ENCODE assay signal across 25 mouse cellular contexts in genomic region chr3:146602531-146602930, GRCm38 (mm10). TPM values are rescaled to one million over a fixed set of nuclear protein-coding genes. Genes with fewer than 3 reads are reported as not detected.
A peak's percentile ranks its signal among the peaks of the same experiment; 100 is the strongest.
DNase-seq lines count a peak whose midpoint lies in the region; ATAC-seq lines count a peak whose summit lies in the region.
"Had no signal": no experiment of that assay in that cellular context is flagged by ENCODE, and none has a peak within 500 bp of the region (broad histone marks: within the 10 kb centered on the region; RNA-seq: fewer than 3 reads in every experiment).

No protein-coding gene starts in this region.

- H3K4me3 ChIP-seq in heart, embryonic 10.5 days: no peak overlapping the region
- H3K4me3 ChIP-seq in megakaryocyte, embryonic 14.5 days (replicated peaks): peak overlapping the region; percentile 62
- H3K4me3 ChIP-seq: embryonic facial prominence, embryonic 10.5 days; embryonic facial prominence, embryonic 12.5 days; forebrain, embryonic 13.5 days; forebrain, embryonic 15.5 days had no signal

- H3K4me1 ChIP-seq in heart, embryonic 10.5 days: peaks cover 29% of the 10 kb centered on the region
- H3K4me1 ChIP-seq in megakaryocyte, embryonic 14.5 days: peaks cover 22% of the 10 kb centered on the region
- H3K4me1 ChIP-seq: embryonic facial prominence, embryonic 10.5 days; embryonic facial prominence, embryonic 12.5 days; forebrain, embryonic 15.5 days had no signal

- DNase-seq in heart, embryonic 10.5 days (ENCODE audit: low spot score): no peak
- DNase-seq in heart, adult 8-10 months (ENCODE audit: low spot score): no peak
- DNase-seq in spleen, postnatal 10 days (ENCODE audit: low spot score in 2 of 2): no peak
- DNase-seq: adrenal gland, adult 8-10 months; adrenal gland, postnatal 14 days; adrenal gland, postnatal 36 days; cerebellum, adult 11-12 months; cerebellum, adult 2 months; cerebellum, adult 9-10 months; cerebellum, postnatal 10 days; cerebellum, postnatal 25 days; forebrain, postnatal 0 days had no signal

- no peak for ATAC-seq in megakaryocyte, adult 5-6 weeks (ENCODE audit: poor library complexity, severe bottlenecking)
- ATAC-seq: activated CD4-positive, CD25-positive, alpha-beta regulatory T cell, adult 4 months; forebrain, embryonic 13.5 days; forebrain, embryonic 15.5 days; forebrain, postnatal 0 days; Patski had no signal

- 87% methylated on average over 3 of the region's 3 CpGs for WGBS in heart, embryonic 10.5 days

- peak overlapping the region; percentile 79; the same call in 1 of the 2 replicates for H3K27ac ChIP-seq in heart, embryonic 10.5 days
- H3K27ac ChIP-seq: embryonic facial prominence, embryonic 10.5 days; embryonic facial prominence, embryonic 12.5 days; forebrain, embryonic 13.5 days; forebrain, embryonic 15.5 days had no signal

- no peaks in the 10 kb centered on the region for H3K36me3 ChIP-seq in heart, embryonic 10.5 days
- H3K36me3 ChIP-seq in megakaryocyte, embryonic 14.5 days (replicated peaks; ENCODE audit: low read length): no peaks in the 10 kb centered on the region
- H3K36me3 ChIP-seq: embryonic facial prominence, embryonic 10.5 days; embryonic facial prominence, embryonic 12.5 days; forebrain, embryonic 15.5 days; G1E had no signal

- H3K9me3 ChIP-seq in heart, embryonic 10.5 days: no peaks in the 10 kb centered on the region
- H3K9me3 ChIP-seq in megakaryocyte, embryonic 14.5 days: no peaks in the 10 kb centered on the region
- H3K9me3 ChIP-seq: embryonic facial prominence, embryonic 10.5 days; embryonic facial prominence, embryonic 12.5 days; forebrain, embryonic 13.5 days; forebrain, embryonic 15.5 days; G1E had no signal

- H3K27me3 ChIP-seq in heart, embryonic 10.5 days (ENCODE audit: insufficient read depth, poor library complexity, severe bottlenecking): no peaks in the 10 kb centered on the region
- H3K27me3 ChIP-seq in megakaryocyte, embryonic 14.5 days (replicated peaks): peaks cover 7% of the 10 kb centered on the region
- H3K27me3 ChIP-seq: embryonic facial prominence, embryonic 12.5 days; forebrain, embryonic 13.5 days; forebrain, embryonic 15.5 days; Patski had no signal

RNA-seq across cellular contexts. Expression of gene Dnase2b, which starts 12.9 kb away (rescaled TPM):
- 0.05 TPM in 1 of 2 replicates, not detected in the other for polyA plus RNA-seq in heart, embryonic 10.5 days (2016; fragmentation: Nextera tagmentation; extraction: Ambion mirVana)
- total RNA-seq in heart, adult 8-10 months (2022): not detected
- polyA plus RNA-seq in megakaryocyte, embryonic 14.5 days (2012; ENCODE audit: insufficient read depth, low replicate concordance): not detected in 2 replicates
- total RNA-seq in megakaryocyte, adult 5-6 weeks (2015): 0.16 and 0.39 TPM in 2 replicates
- 0.22 and 0.65 TPM in 2 replicates for total RNA-seq in megakaryocyte, adult 5-6 weeks (2017)
- total RNA-seq: adrenal gland, adult 18-20 months; adrenal gland, adult 8-10 months; adrenal gland, postnatal 36 days; forebrain, postnatal 0 days had no signal
- polyA plus RNA-seq: activated CD4-positive, CD25-positive, alpha-beta regulatory T cell, adult 4 months; C2C12; cerebellum, adult 2 months; embryonic facial prominence, embryonic 10.5 days; embryonic facial prominence, embryonic 12.5 days; embryonic facial prominence, embryonic 14.5 days; forebrain, embryonic 11.5 days; forebrain, embryonic 13.5 days; forebrain, embryonic 15.5 days; forebrain, postnatal 0 days; G1E had no signal

RNA-seq across cellular contexts. Expression of gene Uox, which starts 32.3 kb away (rescaled TPM):
- not detected in 2 replicates for polyA plus RNA-seq in heart, embryonic 10.5 days (2016; fragmentation: Nextera tagmentation; extraction: Ambion mirVana)
- total RNA-seq in heart, adult 8-10 months (2022): not detected
- polyA plus RNA-seq in megakaryocyte, embryonic 14.5 days (2012; ENCODE audit: insufficient read depth, low replicate concordance): not detected in 2 replicates
- not detected in 2 replicates for total RNA-seq in megakaryocyte, adult 5-6 weeks (2015)
- not detected in 2 replicates for total RNA-seq in megakaryocyte, adult 5-6 weeks (2017)
- polyA plus RNA-seq: activated CD4-positive, CD25-positive, alpha-beta regulatory T cell, adult 4 months; C2C12; embryonic facial prominence, embryonic 10.5 days; embryonic facial prominence, embryonic 12.5 days; forebrain, embryonic 11.5 days; forebrain, embryonic 13.5 days; forebrain, embryonic 15.5 days; G1E had no signal

RNA-seq across cellular contexts. Expression of gene 4930503B20Rik, which starts 48.6 kb away (rescaled TPM):
- polyA plus RNA-seq in heart, embryonic 10.5 days (2016; fragmentation: Nextera tagmentation; extraction: Ambion mirVana): 0.11 TPM in 1 of 2 replicates, not detected in the other
- under 1 TPM in 1 of 4 experiments, not detected in 3; 0.16 TPM for total RNA-seq in heart, adult 8-10 months (2022)
- not detected in 2 replicates for polyA plus RNA-seq in megakaryocyte, embryonic 14.5 days (2012; ENCODE audit: insufficient read depth, low replicate concordance)
- total RNA-seq in megakaryocyte, adult 5-6 weeks (2015): 0.34 TPM in 1 of 2 replicates, not detected in the other
- 0.51 TPM in 1 of 2 replicates, not detected in the other for total RNA-seq in megakaryocyte, adult 5-6 weeks (2017)
- total RNA-seq: adrenal gland, adult 18-20 months; adrenal gland, adult 8-10 months; adrenal gland, postnatal 14 days; adrenal gland, postnatal 36 days; forebrain, postnatal 0 days had no signal
- polyA plus RNA-seq: activated CD4-positive, CD25-positive, alpha-beta regulatory T cell, adult 4 months; C2C12; cerebellum, adult 2 months; embryonic facial prominence, embryonic 10.5 days; embryonic facial prominence, embryonic 12.5 days; embryonic facial prominence, embryonic 14.5 days; forebrain, embryonic 11.5 days; forebrain, embryonic 13.5 days; forebrain, embryonic 15.5 days; G1E had no signal
